Mouse (Mus musculus): Measurements from ENCODE around the gene Iqck. TPM values are rescaled to one million over a fixed set of nuclear protein-coding genes. Genes with fewer than 3 reads are reported as not detected.

Iqck gene
- polyA plus RNA-seq, 1 experiment from 2014 or later, result 4.4 TPM

DNA sequence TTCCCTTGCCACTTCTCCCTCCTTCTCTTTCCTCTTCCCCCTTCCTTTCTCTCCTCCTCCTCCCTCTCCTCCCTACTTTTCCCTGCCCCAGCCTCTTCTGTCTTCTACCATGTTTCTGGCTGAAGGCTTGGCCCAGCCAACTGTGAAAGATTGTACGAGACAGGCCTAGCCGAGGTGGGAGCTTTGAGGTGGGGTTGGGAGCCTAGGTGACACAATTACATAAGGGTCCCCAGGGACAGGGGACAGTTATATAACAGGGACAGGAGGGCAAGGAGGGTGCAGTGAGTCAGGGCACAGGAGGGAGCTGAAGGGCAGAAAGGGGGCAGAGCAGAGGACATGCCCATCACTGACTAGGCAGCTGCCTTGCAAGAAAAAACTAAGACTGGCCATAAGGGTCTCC lies 146.4 kb downstream of the Iqck start:
- H3K4me1 ChIP-seq, result no peaks in the 10 kb centered on the region
- no peaks in the 10 kb centered on the region for H3K27me3 ChIP-seq
- ATAC-seq (ENCODE audit: low FRiP score), result no peak
- no peak overlapping the region for H3K4me3 ChIP-seq (replicated peaks)
- H3K4me2 ChIP-seq, result no peak overlapping the region
- no peaks in the 10 kb centered on the region for H3K36me3 ChIP-seq (replicated peaks)
- no peaks in the 10 kb centered on the region for H3K9me3 ChIP-seq
- no peak overlapping the region for H3K27ac ChIP-seq
- H3K9ac ChIP-seq, result no peak overlapping the region
- WGBS, result 71% methylated on average over 2 of the region's 2 CpGs

DNA sequence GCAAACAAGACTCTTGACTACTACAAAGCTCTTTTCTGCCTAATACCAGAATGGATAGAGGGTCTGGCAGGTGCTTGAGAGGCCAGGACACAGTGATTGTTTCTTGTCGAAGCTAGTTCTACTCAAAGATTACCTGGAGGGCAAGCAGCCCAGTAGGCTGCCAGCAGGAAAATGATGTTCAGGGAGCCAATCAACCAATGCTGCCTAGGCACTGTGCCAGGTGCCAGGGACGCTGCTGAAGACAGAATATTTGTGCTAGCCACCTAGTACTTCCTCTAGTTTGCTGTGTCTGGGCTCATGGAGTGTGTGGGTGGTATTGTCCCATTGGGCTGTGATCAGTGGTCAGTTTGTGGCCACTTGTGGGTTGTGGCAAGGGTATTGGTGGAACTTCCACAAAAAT lies 146.9 kb downstream of the Iqck start:
- Histone ChIP-seq H3K27ac (no peak overlapping the region), H3K36me3 (replicated peaks) (no peaks in the 10 kb centered on the region), H3K4me3 (replicated peaks) (no peak overlapping the region), H3K27me3 (no peaks in the 10 kb centered on the region), H3K4me2 (no peak overlapping the region), H3K9me3 (no peaks in the 10 kb centered on the region), H3K9ac (no peak overlapping the region), H3K4me1 (no peaks in the 10 kb centered on the region)
- WGBS, result 59% methylated on average over 2 of the region's 2 CpGs
- no peak for ATAC-seq (ENCODE audit: low FRiP score)

DNA sequence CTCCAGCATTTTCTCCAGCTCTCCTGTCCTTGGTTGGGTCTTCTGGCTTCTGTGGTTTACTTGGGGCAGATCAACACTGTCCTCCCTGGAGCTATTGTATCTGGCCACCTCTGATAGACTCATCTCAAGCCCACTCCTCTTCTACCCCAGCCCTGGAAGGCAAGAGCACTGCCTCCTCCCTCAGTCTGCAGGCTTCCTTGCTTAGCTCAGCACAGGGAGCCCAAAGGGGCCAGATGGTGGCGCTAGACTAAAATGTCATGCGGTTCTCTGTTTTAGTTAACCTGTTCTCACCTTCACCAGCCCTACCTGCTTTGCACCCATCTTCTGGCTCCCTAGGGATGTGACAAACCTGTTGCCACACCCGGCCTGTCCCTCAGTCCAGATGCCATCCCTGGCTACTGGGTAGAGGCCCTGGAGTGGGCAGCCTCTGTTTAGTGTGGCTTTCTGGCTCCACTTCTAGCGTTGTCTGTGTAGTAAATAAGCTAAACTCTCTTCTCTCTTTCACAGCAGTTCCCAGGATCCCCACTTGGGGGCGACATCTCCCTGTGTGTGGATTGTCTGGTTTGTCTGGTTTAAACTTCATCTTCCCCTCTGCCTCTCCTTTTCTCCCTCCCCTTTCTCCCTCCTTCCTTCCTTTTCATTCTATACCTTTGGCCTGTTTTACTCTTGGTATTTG lies 155.4 kb downstream of the Iqck start:
- Histone ChIP-seq H3K4me2 (no peak overlapping the region), H3K9me3 (no peaks in the 10 kb centered on the region), H3K4me1 (no peaks in the 10 kb centered on the region), H3K27ac (no peak overlapping the region), H3K36me3 (replicated peaks) (no peaks in the 10 kb centered on the region), H3K27me3 (peaks cover 4% of the 10 kb centered on the region; the same call in 1 of the 2 replicates), H3K4me3 (replicated peaks) (no peak overlapping the region), H3K9ac (no peak overlapping the region)
- no peak for ATAC-seq (ENCODE audit: low FRiP score)
- WGBS, result 16% methylated on average over 5 of the region's 5 CpGs

DNA sequence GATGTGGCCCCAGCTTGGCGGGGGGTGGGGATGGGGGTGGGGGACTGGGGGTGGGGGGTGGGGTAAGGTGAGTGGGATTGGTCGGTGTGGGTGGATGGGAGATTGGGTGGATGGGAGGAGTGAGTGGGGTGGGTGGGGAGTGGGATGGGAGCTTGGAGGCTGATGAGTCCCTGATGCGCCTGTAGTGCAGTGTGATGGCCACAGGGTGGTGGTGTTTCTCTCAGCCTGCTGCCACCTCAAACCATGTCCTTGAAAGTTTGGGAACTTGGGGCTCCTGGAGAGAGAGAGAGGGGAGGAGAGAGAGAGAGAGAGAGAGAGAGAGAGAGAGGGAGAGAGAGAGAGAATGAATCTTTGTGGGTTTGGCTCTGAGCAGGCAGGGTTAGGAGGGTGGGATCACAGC lies 160.2 kb downstream of the Iqck start:
- H3K9ac ChIP-seq, result no peak overlapping the region
- H3K4me3 ChIP-seq (replicated peaks), result no peak overlapping the region
- H3K27me3 ChIP-seq, result peaks cover 4% of the 10 kb centered on the region; the same call in 1 of the 2 replicates
- ATAC-seq (ENCODE audit: low FRiP score), result 0 out of 2 replicates have a peak, but pooled peaks have one; percentile 21
- H3K4me2 ChIP-seq, result no peak overlapping the region
- WGBS, result 0% methylated on average over 3 of the region's 3 CpGs
- H3K27ac ChIP-seq, result no peak overlapping the region
- H3K9me3 ChIP-seq, result no peaks in the 10 kb centered on the region
- H3K36me3 ChIP-seq (replicated peaks), result no peaks in the 10 kb centered on the region
- H3K4me1 ChIP-seq, result no peaks in the 10 kb centered on the region

DNA sequence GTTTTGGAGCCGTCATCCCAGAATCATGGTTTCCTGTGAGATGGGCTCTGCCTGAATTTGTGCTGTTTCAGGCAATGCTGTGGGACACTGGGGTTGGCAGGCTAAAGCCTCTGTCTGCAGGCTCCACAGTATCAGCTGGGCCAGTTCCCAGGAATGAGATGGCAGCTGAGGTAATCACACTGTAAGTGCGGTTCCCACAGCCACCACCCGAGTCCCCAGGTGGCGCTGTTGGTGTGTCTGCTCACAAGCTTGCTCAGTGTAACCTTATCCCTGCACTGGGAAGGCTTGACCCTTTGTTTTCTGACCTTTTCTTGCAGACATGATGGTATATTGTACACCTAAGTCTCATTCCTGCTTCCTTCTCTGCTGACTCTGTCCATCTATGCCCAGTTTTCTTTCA lies 164.0 kb downstream of the Iqck start:
- WGBS, result 24% methylated on average over 4 of the region's 4 CpGs

More for the DNA sequence above, 164.0 kb downstream of the Iqck start:
- peak; percentile 70 for ATAC-seq (ENCODE audit: low FRiP score)
- peaks cover 4% of the 10 kb centered on the region; the same call in 1 of the 2 replicates for H3K27me3 ChIP-seq
- no peaks in the 10 kb centered on the region for H3K36me3 ChIP-seq (replicated peaks)
- no peak overlapping the region for H3K27ac ChIP-seq
- no peaks in the 10 kb centered on the region for H3K9me3 ChIP-seq
- no peaks in the 10 kb centered on the region for H3K4me1 ChIP-seq
- H3K4me3 ChIP-seq (replicated peaks), result no peak overlapping the region
- no peak overlapping the region for H3K4me2 ChIP-seq
- H3K9ac ChIP-seq, result no peak overlapping the region

Other genes starting within 250 kb of the Iqck start
- 96.5 and 98.5 TPM in 2 replicates for gene Gde1, start 150.0 kb upstream of the Iqck start, polyA plus RNA-seq (2016; fragmentation: Nextera tagmentation; extraction: Ambion mirVana)
- 44.8 and 57.6 TPM in 2 replicates for gene Ccp110, start 143.2 kb upstream of the Iqck start, polyA plus RNA-seq (2016; fragmentation: Nextera tagmentation; extraction: Ambion mirVana)
- gene Vps35l, start 115.5 kb upstream of the Iqck start, polyA plus RNA-seq (2016; fragmentation: Nextera tagmentation; extraction: Ambion mirVana), result 89.2 and 91.5 TPM in 2 replicates
- 127 and 130 TPM in 2 replicates for gene Knop1, start 502 bp downstream of the Iqck start, polyA plus RNA-seq (2016; fragmentation: Nextera tagmentation; extraction: Ambion mirVana)
- 11.8 and 15.1 TPM in 2 replicates for gene Gprc5b, start 139.5 kb downstream of the Iqck start, polyA plus RNA-seq (2016; fragmentation: Nextera tagmentation; extraction: Ambion mirVana)

All from forebrain, embryonic 12.5 days (tissue).